Mouse (Mus musculus) liver, postnatal 0 days (tissue): ENCODE measurements at regions not wholly inside any gene's neighbourhood (a gene's known extent, or its start where the extent isn't known, plus 50 kb on each side); places are given as distances from the start of the nearest gene placed in this dataset.

Source experiments
- ATAC-seq: fragments of 200-750 bp; cut with Nextera tagmentation; 2 replicates; pipeline ENCODE4 v1.8.0; 2017; ENCODE audit warnings: mild to moderate bottlenecking, moderate library complexity
- DNase-seq: peaks from one replicate; pipeline ENCODE4 v3.0.0-alpha.2; 2016
- H3K27ac ChIP-seq: fragments of 300-500 bp; sonication (generic); 2 replicates; pipeline ENCODE4 v1.5.1; 2014; ENCODE audit warnings: antibody characterized with exemption, moderate library complexity, mild to moderate bottlenecking, low read depth
- H3K27me3 ChIP-seq: fragments of 300-500 bp; sonication (generic); 2 replicates; pipeline ENCODE4 v1.6.1; 2014; ENCODE audit warnings: low read length, control low read depth, mixed read lengths; ENCODE audit not compliant: insufficient read depth
- H3K36me3 ChIP-seq: fragments of 300-500 bp; sonication (generic); replicated peaks from 2 replicates; pipeline ENCODE4 v1.6.1; 2014; ENCODE audit warnings: mild to moderate bottlenecking, control low read depth, low read length, moderate library complexity, mixed read lengths; ENCODE audit not compliant: insufficient read depth
- H3K4me1 ChIP-seq: fragments of 300-500 bp; sonication (generic); 2 replicates; pipeline ENCODE4 v1.6.1; 2014; ENCODE audit warnings: antibody characterized with exemption, mild to moderate bottlenecking, control low read depth; ENCODE audit not compliant: insufficient read depth
- H3K4me2 ChIP-seq: fragments of 300-500 bp; sonication (generic); 2 replicates; pipeline ENCODE4 v1.6.1; 2014; ENCODE audit warnings: low read depth, mild to moderate bottlenecking, low read length, moderate library complexity, mixed read lengths
- H3K4me3 ChIP-seq: fragments of 300-500 bp; sonication (generic); 2 replicates; pipeline ENCODE4 v1.5.1; 2014; ENCODE audit warnings: low read depth, low read length
- H3K9ac ChIP-seq: fragments of 300-500 bp; sonication (generic); replicated peaks from 2 replicates; pipeline ENCODE4 v1.6.1; 2014; ENCODE audit warnings: mild to moderate bottlenecking, moderate library complexity
- H3K9me3 ChIP-seq: fragments of 300-500 bp; sonication (generic); 2 replicates; pipeline ENCODE4 v1.6.1; 2016; ENCODE audit warnings: mild to moderate bottlenecking, control low read depth, low read length, mixed read lengths
- CTCF ChIP-seq: sonication (generic); IDR thresholded peaks from 2 replicates; pipeline ENCODE4 v1.5.1; 2016; ENCODE audit warnings: antibody characterized with exemption, low read depth
- EP300 ChIP-seq: IDR thresholded peaks from 2 replicates; pipeline ENCODE4 v1.6.1; 2016; ENCODE audit warnings: antibody characterized with exemption, low read depth, mild to moderate bottlenecking
- WGBS: fragments of 180-500 bp; shearing (Covaris S2); extraction: QIAGEN DNeasy Blood & Tissue Kit; methylation state at CpG from one replicate; pipeline ENCODE4 v1.1.7; 2014; ENCODE audit not compliant: insufficient replicate concordance; 5-methylcytosine and 5-hydroxymethylcytosine counted together

- DNase-seq (no peak), ATAC-seq (no peak)
- Histone ChIP-seq H3K27ac (no peak overlapping the region), H3K4me3 (no peak overlapping the region), H3K27me3 (no peaks in the 10 kb centered on the region), H3K4me1 (no peaks in the 10 kb centered on the region), H3K4me2 (no peak overlapping the region), H3K9me3 (no peaks in the 10 kb centered on the region), H3K9ac (no peak overlapping the region), H3K36me3 (no peaks in the 10 kb centered on the region)
- no peak for TF ChIP-seq CTCF
- no peak for TF ChIP-seq EP300
- WGBS = 71% methylated on average over 1 of the region's 1 CpGs
Observed at GRCm38 (mm10) chr7:72478936-72479335, 172.5 kb upstream of the Mctp2 start.

- Histone ChIP-seq H3K4me1 (no peaks in the 10 kb centered on the region), H3K4me2 (no peak overlapping the region), H3K9me3 (no peaks in the 10 kb centered on the region), H3K9ac (no peak overlapping the region), H3K27me3 (no peaks in the 10 kb centered on the region), H3K36me3 (no peaks in the 10 kb centered on the region), H3K27ac (no peak overlapping the region), H3K4me3 (no peak overlapping the region)
- ATAC-seq = no peak
- 70% methylated on average over 2 of the region's 2 CpGs for WGBS
- no peak for DNase-seq
- no peak for TF ChIP-seq EP300
- TF ChIP-seq CTCF = no peak
Observed at GRCm38 (mm10) chr7:72481275-72481674, 174.9 kb upstream of the Mctp2 start.

GRCm38 (mm10) chr7:72490161-72490560, 183.8 kb upstream of the Mctp2 start:
- H3K27ac ChIP-seq = no peak overlapping the region
- no peaks in the 10 kb centered on the region for H3K36me3 ChIP-seq
- H3K4me2 ChIP-seq = no peak overlapping the region
- TF ChIP-seq CTCF (no peak), EP300 (no peak)
- no peak overlapping the region for H3K9ac ChIP-seq
- H3K27me3 ChIP-seq = no peaks in the 10 kb centered on the region
- no peak for ATAC-seq
- H3K4me3 ChIP-seq = no peak overlapping the region
- H3K4me1 ChIP-seq = no peaks in the 10 kb centered on the region
- H3K9me3 ChIP-seq = no peaks in the 10 kb centered on the region
- no peak for DNase-seq

GRCm38 (mm10) chr7:72493292-72493691, 186.9 kb upstream of the Mctp2 start:
- TF ChIP-seq EP300 (no peak), CTCF (no peak)
- H3K27ac ChIP-seq = no peak overlapping the region
- no peaks in the 10 kb centered on the region for H3K27me3 ChIP-seq
- no peak overlapping the region for H3K9ac ChIP-seq
- H3K4me1 ChIP-seq = no peaks in the 10 kb centered on the region
- no peak overlapping the region for H3K4me3 ChIP-seq
- DNase-seq (no peak), ATAC-seq (no peak)
- no peak overlapping the region for H3K4me2 ChIP-seq
- no peaks in the 10 kb centered on the region for H3K36me3 ChIP-seq
- H3K9me3 ChIP-seq = no peaks in the 10 kb centered on the region

- Histone ChIP-seq H3K9me3 (no peaks in the 10 kb centered on the region), H3K4me1 (no peaks in the 10 kb centered on the region), H3K36me3 (no peaks in the 10 kb centered on the region), H3K27me3 (no peaks in the 10 kb centered on the region), H3K27ac (no peak overlapping the region), H3K9ac (no peak overlapping the region), H3K4me2 (no peak overlapping the region), H3K4me3 (no peak overlapping the region)
- WGBS = 56% methylated on average over 7 of the region's 7 CpGs
- ATAC-seq (no peak), DNase-seq (no peak)
- TF ChIP-seq CTCF (no peak), EP300 (no peak)
Observed at GRCm38 (mm10) chr7:72496933-72497631, 190.7 kb upstream of the Mctp2 start.

- no peak overlapping the region for H3K9ac ChIP-seq
- no peak for TF ChIP-seq CTCF
- no peak for TF ChIP-seq EP300
- DNase-seq = no peak
- H3K4me1 ChIP-seq = no peaks in the 10 kb centered on the region
- WGBS = 39% methylated on average over 4 of the region's 4 CpGs
- H3K9me3 ChIP-seq = no peaks in the 10 kb centered on the region
- no peak overlapping the region for H3K4me2 ChIP-seq
- no peaks in the 10 kb centered on the region for H3K36me3 ChIP-seq
- no peaks in the 10 kb centered on the region for H3K27me3 ChIP-seq
- ATAC-seq = peak; percentile 23; the same call in 1 of the 2 replicates
- H3K4me3 ChIP-seq = no peak overlapping the region
- H3K27ac ChIP-seq = no peak overlapping the region
Observed at GRCm38 (mm10) chr7:72498562-72499230, 192.3 kb upstream of the Mctp2 start.
